Mouse (Mus musculus): Measurements from ENCODE around the gene Hnrnpc.

Hnrnpc gene

DNA sequence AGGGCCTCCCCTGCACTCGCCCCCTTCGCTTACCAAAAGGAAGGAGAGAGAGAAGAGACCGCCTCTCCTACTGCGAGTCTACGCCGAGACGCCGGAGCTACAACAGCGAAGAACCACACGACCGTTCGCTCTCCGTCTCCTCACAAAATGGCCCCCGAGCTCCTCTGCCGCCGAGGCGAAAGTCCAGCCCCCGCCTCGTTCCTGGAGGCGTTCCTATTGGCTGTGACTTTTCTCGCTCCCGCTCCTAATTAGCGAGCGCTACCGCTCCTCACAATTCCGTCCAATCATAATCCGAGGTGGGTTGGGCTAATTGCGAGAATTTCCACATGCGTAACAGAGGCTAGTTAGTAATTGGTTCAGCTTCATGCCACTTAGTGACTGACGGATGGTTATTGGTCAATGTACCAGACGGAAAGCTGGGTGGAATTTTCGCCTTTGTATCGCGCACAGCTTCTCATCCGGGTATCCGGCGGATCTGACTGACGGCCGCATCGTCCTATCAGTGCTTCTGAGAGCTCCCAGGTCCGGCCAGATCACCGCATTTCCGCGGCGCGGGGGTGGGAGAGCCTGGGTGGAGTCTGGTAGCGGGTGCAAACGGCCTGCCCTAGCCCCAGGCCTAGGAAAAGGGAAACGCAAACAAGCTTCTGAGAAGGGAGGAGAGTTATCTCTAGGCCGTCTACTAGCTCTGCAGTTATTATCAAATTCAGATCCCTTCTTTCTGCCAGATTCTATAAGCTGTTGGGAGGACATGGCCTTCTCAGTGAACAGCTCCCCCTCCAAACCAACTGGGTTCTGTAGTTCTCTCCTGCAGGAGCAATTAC is at the start of gene Hnrnpc:
Gene Hnrnpc, minus strand, starts transcription at position 173 of the 821 bp plus-strand sequence.
- peak; percentile 99 to 100 for DNase-seq (ENCODE audit: low spot score in 2 of 2)

DNA sequence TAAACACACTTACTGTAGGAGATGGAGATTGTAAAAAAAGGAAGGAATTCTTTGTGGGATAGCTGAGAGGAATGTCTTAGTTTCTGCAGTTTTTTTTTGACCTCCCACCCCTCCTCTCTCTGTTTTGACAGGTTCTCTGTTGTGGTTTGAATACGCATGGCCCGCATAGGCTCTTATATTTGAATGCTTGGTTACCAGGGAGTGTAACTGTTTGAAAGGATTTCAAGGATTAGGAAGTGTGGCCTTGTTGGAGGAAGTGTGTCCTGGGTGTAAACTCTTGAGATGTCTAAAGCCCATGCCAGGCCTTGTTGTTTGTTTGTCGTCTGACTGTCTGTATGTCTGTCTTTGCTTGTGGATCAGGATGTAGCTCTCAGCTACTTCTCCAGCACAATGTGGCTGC is 48.8 kb upstream of the Hnrnpc start:
- no peak for DNase-seq (ENCODE audit: low spot score in 2 of 2)

DNA sequence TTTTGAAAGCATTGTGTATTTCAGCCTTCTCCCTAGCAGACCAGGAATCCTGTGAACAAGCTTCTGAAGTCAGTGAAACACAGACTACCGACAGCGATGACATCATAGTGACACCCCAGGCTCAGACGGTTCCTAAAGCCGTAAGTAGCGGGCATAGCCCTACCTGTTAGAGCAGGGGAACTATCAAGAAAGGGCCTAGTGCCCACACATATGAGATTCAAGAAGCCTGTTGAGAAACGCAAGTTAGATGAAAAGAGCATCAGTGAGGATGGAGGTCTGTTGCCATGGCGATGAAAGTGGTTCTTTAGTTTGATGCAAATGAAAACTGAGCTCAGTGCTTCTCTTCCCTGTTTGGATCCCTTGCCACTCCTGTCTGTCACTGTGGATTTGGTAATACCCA is 48.4 kb upstream of the Hnrnpc start:
- DNase-seq (ENCODE audit: low spot score in 2 of 2) = no peak

DNA sequence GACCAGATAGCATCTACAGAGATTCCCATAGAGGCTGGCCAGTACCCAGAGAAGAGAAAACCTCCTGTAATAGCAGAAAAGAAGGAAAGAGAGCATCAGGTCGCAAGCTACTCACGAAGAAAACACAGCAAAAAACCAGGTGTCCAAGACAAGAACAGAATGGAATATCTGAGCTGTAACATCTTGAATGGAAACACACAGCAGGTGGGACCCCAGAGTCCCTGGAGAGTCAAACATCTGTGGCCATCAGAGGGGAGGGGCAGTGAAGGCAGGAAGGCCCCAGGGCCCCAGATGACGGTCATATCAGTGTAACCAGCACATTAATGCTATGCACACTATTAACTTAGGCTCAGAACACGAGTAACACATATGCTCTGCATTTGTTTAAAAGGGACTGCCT is 46.1 kb upstream of the Hnrnpc start:
- no peak for DNase-seq (ENCODE audit: low spot score in 2 of 2)

DNA sequence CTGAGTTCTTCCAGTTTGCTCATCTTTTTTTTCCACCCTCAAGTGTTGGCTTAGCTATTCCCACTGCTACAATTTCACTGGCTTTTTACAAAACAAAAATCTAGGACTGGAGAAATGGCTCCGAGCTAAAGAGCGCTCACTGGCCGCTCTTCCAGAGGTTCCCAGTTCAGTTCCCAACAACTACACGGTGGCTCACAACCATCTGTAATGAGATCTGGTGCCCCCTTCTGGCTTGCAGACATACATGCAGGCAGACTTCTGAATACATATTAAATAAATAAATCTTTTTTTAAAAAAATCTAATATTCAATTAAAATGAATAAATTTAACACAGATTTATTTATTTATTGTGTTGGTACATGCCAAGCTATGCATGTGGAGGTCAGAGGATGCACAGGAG is 42.7 kb upstream of the Hnrnpc start:
- peak in 1 of 2 experiments; percentile 51 for DNase-seq (ENCODE audit: low spot score in 2 of 2)

DNA sequence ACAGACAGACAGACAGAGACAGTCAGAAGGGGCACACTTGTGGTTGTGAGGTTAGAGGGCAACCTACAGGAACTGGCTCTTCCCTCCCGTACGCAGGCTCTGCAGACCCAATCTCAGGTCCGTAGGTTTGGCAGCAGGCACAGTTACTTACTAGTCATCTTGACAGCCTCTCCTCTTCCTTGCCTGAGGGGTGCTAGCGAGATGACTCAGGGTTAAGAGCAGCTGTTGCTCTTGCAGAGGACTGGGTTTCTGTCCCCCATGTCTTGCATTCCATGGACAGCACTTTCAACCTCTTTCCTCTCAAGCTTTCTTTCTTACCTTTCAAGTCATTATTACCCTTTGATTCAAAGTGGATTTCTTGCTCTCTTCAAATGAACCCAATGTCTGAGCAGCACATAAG is 40.3 kb upstream of the Hnrnpc start:
- DNase-seq (ENCODE audit: low spot score in 2 of 2) = no peak

DNA sequence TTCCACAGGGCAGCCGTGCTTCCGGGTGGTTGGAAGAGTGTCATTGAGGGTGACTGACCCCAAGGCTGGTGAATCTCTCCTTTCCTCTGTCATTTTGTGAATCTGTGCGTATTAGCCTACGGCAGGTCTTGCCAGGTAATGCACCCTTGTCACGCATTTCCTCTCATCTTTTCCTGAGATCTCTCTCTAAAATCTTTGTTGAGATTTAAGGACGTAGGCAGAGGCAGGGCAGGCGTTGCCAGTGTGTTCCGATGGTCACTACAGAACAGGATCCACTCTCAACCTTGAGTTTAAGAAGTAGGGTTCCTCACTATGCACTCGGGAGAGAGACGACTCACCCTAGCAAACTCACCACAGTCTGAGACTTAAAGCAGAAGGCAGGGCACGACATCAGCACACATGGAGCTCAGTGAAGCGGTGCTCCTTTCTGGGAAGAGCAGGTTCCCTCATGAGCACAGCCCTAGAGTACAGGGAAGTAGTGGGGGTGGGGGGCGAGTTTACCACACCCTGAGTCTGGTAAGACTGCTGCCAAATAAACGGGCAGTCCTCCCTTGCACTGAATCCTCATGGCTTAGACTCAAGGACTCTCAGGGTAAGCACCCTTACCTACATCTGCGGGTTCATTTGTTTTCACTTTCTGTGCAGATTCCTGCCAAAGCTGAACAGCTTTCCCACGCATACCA is 37.8 kb upstream of the Hnrnpc start:
- DNase-seq (ENCODE audit: low spot score in 2 of 2) = no peak

DNA sequence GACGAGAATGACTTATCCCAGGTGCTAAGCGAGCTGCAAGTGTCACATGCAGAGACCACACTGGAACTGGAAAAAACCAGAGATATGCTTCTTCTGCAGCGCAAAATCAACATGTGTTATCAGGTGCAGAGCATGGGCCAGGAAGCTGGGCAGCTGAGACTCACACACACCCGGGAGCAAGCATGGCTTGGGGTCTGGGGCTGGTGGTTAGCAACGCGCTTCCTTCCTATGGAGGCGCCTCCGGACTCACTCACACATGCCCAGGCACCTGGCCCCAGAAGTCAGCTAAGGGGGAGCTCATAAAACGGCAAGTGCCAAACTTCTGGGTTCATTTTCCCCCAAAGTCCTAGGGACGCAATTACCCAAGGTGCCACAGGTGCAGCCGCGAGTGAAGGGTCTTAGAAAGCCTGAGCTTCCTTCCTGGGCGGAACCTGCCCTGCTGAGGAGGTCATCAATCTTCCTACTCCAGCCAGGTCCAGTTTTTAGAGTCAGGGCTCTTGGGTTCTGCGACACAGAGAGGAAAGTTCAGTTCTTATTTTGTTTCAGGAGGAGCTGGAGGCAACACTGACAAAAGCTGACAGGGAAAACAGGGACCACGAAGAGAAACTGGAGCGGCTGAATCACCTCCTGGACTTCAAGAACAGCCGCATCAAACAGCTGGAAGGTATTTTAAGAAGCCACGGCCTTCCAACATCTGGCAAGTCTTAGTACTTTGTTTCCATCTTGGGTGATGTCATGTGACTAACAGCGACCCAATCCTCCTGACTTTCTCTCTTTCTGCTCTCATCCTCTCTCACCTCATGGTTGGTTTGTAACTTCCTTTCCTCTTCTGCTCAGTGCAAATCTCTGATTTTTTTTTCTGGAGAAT is 37.0 kb upstream of the Hnrnpc start:
- peak in 1 of 2 experiments; percentile 29 for DNase-seq (ENCODE audit: low spot score in 2 of 2)

DNA sequence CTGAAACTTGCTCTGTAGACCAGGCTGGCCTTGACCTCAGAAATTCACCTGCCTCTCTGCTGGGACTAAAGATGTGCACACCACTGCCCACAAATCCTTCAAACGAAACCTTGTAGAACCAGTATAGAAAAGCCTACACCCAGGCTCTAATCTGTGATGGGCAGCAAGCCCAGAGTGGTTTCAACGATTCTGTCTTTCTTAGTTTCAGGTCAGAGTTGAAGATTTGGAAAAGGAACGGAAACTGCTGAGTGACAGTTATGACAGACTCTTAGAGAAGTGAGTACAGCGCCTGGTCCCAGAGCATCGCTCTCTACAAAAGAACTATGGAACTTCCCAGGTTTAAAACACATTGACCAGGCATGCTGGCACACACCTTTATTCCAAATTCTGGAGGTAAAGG is 29.8 kb upstream of the Hnrnpc start:
- no peak for DNase-seq (ENCODE audit: low spot score in 2 of 2)

DNA sequence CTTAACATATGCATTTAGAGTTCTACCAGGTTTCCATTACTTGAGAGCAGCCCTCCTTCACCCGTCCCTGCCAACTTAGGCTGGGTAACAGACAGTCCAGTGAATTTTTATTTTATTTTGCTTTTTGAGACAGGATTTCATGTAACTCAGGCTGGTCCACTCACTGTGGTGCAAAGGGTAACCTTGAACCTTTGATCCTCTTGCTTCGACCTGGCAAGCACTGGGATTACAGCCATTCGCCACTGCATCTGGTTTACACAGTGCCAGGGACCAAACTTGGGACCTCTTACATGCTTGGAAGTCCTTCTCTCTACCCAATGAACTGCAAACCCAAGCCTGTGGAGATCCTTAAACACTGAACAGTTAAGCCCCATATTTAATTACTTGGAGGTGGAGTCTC is 20.8 kb upstream of the Hnrnpc start:
- no peak for DNase-seq (ENCODE audit: low spot score in 2 of 2)

DNA sequence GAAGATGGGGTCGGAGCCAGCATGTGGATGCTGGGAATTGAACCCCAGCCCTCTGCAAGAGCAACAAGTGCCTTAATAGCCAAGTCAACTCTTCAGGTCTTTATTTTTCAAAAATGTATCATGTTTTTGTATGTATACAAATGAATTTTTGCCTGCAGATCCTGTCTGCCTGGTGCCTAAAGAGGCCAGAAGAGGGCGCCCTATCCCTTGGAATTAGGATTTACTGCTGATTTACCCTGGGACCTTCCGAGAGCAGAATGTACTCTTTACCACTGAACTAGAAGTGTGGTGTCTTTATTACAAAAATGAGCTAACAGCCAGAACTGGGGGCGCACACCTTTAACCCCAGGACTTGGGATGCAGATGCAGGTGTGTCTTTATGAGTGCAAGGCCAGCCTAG is 20.1 kb upstream of the Hnrnpc start:
- peak; percentile 57 to 85 for DNase-seq (ENCODE audit: low spot score in 2 of 2)

DNA sequence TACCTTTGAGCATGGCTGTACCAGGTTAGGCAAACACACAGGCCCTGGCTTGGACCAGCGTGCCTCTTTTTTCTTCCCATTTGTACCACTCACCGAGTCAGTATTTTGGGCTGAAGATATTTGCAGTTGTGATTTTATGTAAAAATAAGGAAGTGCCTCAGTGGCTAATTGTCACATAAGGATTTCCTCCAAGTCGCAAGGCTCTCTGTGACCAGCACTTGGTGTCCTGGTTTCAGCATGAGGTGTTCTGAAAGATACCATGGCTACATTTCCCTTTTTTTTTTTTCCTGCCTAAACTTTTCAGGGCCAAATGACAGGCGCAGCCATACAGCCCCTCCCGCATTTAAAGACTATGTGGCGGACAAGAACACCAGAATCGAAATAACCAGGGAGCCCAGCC is 16.3 kb upstream of the Hnrnpc start:
- no peak for DNase-seq (ENCODE audit: low spot score in 2 of 2)

DNA sequence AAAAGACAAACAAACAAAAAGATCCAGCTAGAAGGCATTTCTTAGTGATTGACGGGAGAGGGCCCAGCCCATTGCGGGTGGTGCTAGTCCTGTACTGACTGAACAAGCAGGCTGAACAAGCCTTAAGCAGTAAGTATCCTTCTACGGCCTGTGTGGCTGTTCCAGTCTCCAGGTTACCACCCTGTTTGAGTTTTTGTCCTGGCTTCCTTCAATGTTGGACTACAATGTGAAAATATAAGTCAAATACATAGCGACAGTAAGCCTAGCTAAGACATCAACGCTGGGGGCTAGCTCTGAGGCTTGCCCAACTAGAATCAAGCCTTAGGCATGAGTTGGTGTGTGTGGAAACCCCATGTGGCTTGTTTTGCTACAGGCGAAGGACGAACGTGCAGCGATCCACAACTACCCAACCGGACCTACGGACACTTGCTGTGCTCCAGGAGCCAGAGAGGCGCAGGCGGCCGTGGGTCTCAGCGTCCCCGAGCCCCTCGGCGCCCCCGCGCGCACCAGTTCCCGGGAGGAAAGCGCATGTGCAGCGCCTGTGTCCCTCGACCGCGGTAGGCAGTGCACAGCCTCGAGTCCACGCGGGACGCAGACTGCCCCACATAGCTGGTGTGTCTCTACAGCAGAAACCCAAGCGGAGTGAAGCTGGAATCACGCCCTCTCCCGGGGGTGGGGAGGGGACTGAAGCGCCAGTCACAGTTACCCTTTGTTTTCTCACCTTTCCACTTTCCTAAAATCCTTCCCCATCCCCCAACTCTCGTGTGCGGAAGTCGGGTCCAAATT is 15.2 kb upstream of the Hnrnpc start:
- peak in 1 of 2 experiments; percentile 49 for DNase-seq (ENCODE audit: low spot score in 2 of 2)

DNA sequence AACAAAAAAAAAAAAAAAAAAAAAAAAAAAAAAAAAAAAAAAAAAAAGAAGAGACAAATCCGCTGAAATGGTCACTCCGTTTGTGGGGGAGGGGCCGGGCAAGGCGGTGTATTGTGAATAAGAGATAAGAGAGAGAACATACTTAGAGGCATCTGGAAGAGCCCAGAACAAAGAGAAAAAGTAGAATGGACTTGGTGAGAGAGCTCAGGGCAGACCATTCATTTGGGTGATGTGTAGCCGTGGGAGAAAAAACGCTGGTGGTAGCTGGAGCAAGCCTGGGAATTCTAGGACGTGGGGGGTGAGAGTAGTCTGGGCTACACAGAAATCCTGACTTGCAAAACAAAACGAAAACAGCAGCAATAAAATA is 14.6 kb upstream of the Hnrnpc start:
- no peak for DNase-seq (ENCODE audit: low spot score in 2 of 2)

DNA sequence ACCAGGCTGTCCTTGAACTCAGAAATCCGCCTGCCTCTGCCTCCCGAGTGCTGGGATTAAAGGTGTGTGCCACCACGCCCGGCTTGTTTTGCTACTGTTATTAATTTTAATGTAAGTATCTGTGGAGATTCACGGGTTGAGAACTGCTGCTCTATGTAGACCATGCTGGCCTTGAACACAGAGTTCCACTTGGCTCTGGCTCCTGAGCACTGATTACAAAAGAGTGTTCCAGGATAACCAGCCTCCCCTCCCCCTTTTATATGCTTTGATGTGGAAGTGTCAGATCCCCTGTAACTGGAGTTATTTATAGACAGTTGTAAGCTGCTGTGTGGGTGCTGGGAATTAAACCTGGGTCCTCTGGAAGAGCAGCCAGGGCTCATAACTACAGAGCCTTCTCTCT is 13.4 kb upstream of the Hnrnpc start:
- no peak for DNase-seq (ENCODE audit: low spot score in 2 of 2)

DNA sequence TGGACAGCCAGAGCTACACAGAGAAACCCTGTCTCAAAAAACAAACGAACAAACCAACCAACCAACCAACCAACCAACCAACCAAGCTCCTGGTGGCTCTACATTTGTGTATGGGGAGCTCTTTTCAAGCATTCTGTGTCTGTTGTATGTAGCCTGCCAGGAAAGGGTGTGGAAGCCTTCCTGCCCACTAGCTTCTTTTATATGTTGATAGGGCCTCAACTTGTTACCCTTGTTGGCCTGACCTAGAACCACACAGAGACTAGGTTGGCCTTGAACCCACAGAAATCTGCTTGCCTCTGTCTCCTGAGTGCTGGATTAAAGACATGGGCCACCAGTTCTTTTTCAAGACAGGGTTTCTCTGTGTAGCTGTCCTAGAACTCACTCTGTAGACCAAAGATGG is 10.3 kb upstream of the Hnrnpc start:
- no peak for DNase-seq (ENCODE audit: low spot score in 2 of 2)

DNA sequence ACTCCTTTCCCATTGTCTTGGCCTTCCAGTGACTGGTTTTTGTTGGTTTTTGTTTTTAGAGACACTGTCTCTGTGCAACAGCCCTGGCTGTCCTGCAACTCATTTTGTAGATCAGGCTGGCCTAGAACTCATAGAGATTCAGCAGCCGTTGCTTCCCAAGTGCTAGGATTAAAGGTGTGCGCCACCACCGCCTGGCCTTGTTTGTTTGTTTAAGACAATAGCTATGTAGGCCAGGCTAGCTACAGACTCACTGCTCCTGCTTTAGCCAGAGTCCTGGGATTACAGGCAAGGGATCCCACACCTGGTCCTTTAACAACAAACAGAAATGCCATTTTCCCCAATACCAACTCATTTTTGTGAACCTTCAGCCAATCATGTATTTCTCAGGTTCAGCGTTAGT is 6.5 kb upstream of the Hnrnpc start, which contains the start of gene Rpgrip1:
Gene Rpgrip1, plus strand, starts transcription at position 359 of the 400 bp plus-strand sequence.
- no peak for DNase-seq (ENCODE audit: low spot score in 2 of 2)

DNA sequence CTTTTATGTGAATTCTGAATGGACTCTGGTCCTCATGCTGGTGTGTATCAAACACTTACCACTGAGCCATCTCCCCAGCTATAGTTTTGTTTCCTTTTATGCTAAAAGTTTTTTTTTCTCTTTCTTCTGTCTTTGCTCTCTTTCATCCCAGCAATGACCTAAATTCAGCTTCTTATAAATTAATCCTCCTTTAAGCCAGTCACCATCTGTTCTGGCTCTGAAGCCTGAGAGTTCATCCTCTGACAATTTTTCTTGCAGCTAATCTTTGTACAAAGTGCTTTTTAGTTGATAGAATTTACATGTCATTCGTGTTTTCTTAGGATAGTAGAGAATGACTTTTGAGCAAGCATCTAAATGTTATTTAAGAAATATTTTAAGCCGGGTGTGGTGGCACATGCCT is 4.2 kb upstream of the Hnrnpc start:
- DNase-seq (ENCODE audit: low spot score in 2 of 2) = no peak

DNA sequence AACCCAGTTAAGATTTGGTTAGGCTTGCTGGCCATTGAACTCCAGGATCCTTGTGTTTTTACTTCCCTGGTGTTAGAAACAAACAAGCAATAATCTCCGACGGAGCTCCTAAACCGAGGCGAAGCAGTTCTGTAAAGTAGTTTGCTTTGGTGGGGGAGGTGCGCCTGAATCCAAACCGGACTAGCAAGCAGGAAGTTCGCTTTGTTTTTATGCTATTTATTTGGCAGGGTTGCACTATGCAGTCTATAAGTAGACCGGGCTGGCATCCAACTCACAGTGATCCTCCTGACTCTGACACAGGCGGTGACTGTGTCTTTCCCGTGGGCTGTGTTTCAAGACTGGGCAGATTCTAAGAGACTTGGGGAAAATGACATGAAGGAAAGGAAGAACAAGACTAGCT is 2.9 kb upstream of the Hnrnpc start:
- peak in 1 of 2 experiments; percentile 39 for DNase-seq (ENCODE audit: low spot score in 2 of 2)

DNA sequence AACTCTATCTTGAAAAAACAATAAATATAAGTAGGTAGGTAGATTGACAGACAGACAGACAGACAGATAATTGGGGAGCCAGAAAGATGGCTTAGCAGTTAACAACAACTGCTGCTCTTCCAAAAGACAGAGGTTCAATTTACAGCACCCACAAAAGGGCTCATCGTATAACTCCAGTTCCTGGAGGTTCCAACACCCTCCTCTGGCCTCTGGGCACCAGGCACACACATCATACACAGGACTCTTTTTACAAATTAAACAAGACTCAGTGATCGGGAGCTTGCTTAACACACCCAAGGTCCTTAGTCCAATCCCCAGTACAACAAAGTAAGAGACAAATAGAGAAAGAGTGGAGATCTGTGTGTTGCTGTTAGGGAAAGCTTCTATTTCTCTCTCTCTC is 1.5 kb upstream of the Hnrnpc start:
- no peak for DNase-seq (ENCODE audit: low spot score in 2 of 2)

DNA sequence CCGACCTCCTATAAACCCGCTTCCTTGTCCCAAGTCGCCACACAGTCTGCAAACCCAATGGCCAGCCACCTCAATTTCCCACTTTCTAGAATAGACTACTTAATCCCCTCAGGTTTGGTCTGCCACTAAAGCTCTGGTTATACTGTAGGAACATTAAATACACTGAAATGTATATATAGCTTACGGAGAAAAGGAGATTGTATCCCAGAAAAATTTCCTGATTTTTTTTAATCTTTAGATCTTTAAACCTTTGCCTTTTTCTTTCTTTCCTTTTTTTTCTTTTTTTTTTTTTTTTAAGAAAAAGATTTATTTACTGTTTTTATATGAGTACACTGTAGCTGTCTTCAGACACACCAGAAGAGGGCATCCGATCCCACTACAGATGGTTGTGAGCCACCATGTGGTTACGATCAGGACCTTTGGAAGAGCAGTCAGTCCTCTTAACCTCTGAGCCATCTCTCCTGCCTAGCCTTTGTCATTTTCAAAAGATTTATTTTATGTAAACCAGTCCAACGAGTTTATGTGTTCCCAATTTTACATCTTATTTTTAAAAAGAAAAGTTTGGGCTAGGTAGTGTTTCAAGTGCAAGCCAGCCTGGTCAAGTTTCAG is 953 bp upstream of the Hnrnpc start:
- no peak for DNase-seq (ENCODE audit: low spot score in 2 of 2)
